Mouse (Mus musculus): Measurements from ENCODE around the gene Dnajb5.

- TF ChIP-seq CTCF (IDR thresholded peaks at IDR 0.05; ENCODE audit: control insufficient read depth, insufficient read depth, insufficient replicate concordance, low read depth, low read length) (no peak), POLR2A (IDR thresholded peaks at IDR 0.05; ENCODE audit: control insufficient read depth, low read depth, low read length) (no peak)
Observed at GRCm38 (mm10) chr4:42953435-42954094, 4.0 kb downstream of the Dnajb5 start.

Data from testis, adult 2 months (tissue).